ENCODE assay signal across 28 mouse cellular contexts in the genomic region with DNA sequence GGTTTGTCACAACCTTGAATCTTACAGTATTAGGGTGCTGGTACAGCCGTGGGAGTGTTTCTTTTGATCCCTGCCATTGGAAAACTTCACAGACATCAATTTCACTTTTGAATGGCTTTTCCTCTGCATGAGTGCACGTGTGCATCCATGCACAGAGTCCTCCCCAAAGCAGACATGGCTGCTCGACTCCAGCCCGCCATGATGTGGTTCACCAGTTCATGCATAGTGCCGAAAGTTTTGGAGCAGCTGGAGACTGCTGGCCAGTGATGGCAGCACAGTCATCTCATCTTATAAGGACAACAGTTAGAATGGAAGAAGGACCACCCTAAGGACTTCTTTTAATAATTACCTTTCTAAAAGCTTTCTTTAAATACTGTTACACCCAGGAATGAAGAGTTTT.
"Had no signal": no experiment of that assay in that cellular context is flagged by ENCODE, and none has a peak within 500 bp of the region (broad histone marks: within the 10 kb centered on the region; RNA-seq: fewer than 3 reads in every experiment).

No protein-coding gene starts in this region.

- H3K4me2 ChIP-seq: embryonic facial prominence, embryonic 12.5 days; embryonic facial prominence, embryonic 13.5 days; embryonic facial prominence, embryonic 15.5 days; forebrain, embryonic 12.5 days; forebrain, embryonic 13.5 days; forebrain, embryonic 15.5 days had no signal

- DNase-seq: cerebellum, adult 2 months; cerebellum, adult 8-10 months; cerebellum, adult 9-10 months; cerebellum, adult 9-11 months; cerebellum, postnatal 10 days; cerebellum, postnatal 14 days; cerebellum, postnatal 25 days; cerebellum, postnatal 36 days; embryo, embryonic 11 days; forebrain, postnatal 0 days; gastrocnemius, adult 2 months; gastrocnemius, postnatal 10 days; gastrocnemius, postnatal 14 days; gastrocnemius, postnatal 25 days; gastrocnemius, postnatal 36 days; heart, adult 18-20 months; heart, adult 2 months had no signal

- H3K9ac ChIP-seq: embryonic facial prominence, embryonic 12.5 days; embryonic facial prominence, embryonic 13.5 days; embryonic facial prominence, embryonic 15.5 days; forebrain, embryonic 12.5 days; forebrain, embryonic 13.5 days; forebrain, embryonic 15.5 days; forebrain, postnatal 0 days had no signal

- H3K27me3 ChIP-seq: embryonic facial prominence, embryonic 12.5 days; embryonic facial prominence, embryonic 13.5 days; embryonic facial prominence, embryonic 15.5 days; forebrain, embryonic 12.5 days; forebrain, embryonic 13.5 days; forebrain, embryonic 15.5 days had no signal

- H3K4me1 ChIP-seq: embryonic facial prominence, embryonic 10.5 days; embryonic facial prominence, embryonic 12.5 days; embryonic facial prominence, embryonic 13.5 days; embryonic facial prominence, embryonic 15.5 days; forebrain, embryonic 10.5 days; forebrain, embryonic 12.5 days; forebrain, embryonic 13.5 days; forebrain, embryonic 15.5 days had no signal

- H3K9me3 ChIP-seq: embryonic facial prominence, embryonic 10.5 days; embryonic facial prominence, embryonic 12.5 days; embryonic facial prominence, embryonic 13.5 days; embryonic facial prominence, embryonic 15.5 days; forebrain, embryonic 10.5 days had no signal

- H3K36me3 ChIP-seq: embryonic facial prominence, embryonic 10.5 days; embryonic facial prominence, embryonic 12.5 days; embryonic facial prominence, embryonic 13.5 days; embryonic facial prominence, embryonic 15.5 days; forebrain, embryonic 10.5 days; forebrain, embryonic 12.5 days; forebrain, embryonic 15.5 days had no signal

- H3K4me3 ChIP-seq: embryonic facial prominence, embryonic 10.5 days; embryonic facial prominence, embryonic 12.5 days; embryonic facial prominence, embryonic 13.5 days; embryonic facial prominence, embryonic 15.5 days; erythroblast, embryonic 14.5 days; forebrain, embryonic 10.5 days; forebrain, embryonic 12.5 days; forebrain, embryonic 13.5 days; forebrain, embryonic 15.5 days; gastrocnemius, adult 2 months; heart, adult 2 months had no signal

- ATAC-seq: forebrain, embryonic 13.5 days; forebrain, embryonic 14.5 days; forebrain, embryonic 15.5 days; forebrain, embryonic 16.5 days; forebrain, postnatal 0 days had no signal

- H3K27ac ChIP-seq: embryonic facial prominence, embryonic 10.5 days; embryonic facial prominence, embryonic 12.5 days; embryonic facial prominence, embryonic 13.5 days; embryonic facial prominence, embryonic 15.5 days; forebrain, embryonic 10.5 days; forebrain, embryonic 12.5 days; forebrain, embryonic 13.5 days; forebrain, embryonic 15.5 days; gastrocnemius, adult 2 months; heart, adult 2 months had no signal
